Mouse (Mus musculus) 416B (cell line): ENCODE results near the gene Tpsb2.

Source experiments
- DNase-seq: peaks from one replicate; pipeline ENCODE4 v3.0.0; 2011; ENCODE audit warnings: low read depth

Gene Tpsb2

GRCm38 (mm10) chr17:25366005-25366404 is at the start of gene Tpsb2:
TSS of gene Tpsb2 (plus strand) at chr17:25366305.
- no peak for DNase-seq

GRCm38 (mm10) chr17:25318354-25318753 is 47.8 kb upstream of the Tpsb2 start, which contains the start of gene Prss29:
TSS of gene Prss29 (plus strand) at chr17:25318654.
- no peak for DNase-seq

GRCm38 (mm10) chr17:25320819-25321218 is 45.3 kb upstream of the Tpsb2 start:
- no peak for DNase-seq

- DNase-seq: no peak
These were observed 43.2 kb upstream of the Tpsb2 start for GRCm38 (mm10) chr17:25322930-25323329.

GRCm38 (mm10) chr17:25332321-25332720 is 33.8 kb upstream of the Tpsb2 start:
- DNase-seq: peak; percentile 69

GRCm38 (mm10) chr17:25333943-25334342 is 32.2 kb upstream of the Tpsb2 start:
- DNase-seq: peak; percentile 61

GRCm38 (mm10) chr17:25338218-25338617 is 27.9 kb upstream of the Tpsb2 start:
- DNase-seq: no peak

GRCm38 (mm10) chr17:25340003-25340402 is 26.1 kb upstream of the Tpsb2 start:
- DNase-seq: no peak

- DNase-seq: no peak
These were observed 24.6 kb upstream of the Tpsb2 start for GRCm38 (mm10) chr17:25341490-25341889.

- DNase-seq: peak; percentile 13
These were observed 20.6 kb upstream of the Tpsb2 start, which contains the start of gene Tpsab1 for GRCm38 (mm10) chr17:25345462-25345861. TSS of gene Tpsab1 (minus strand) at chr17:25345562.

- no peak for DNase-seq
These were observed 4.8 kb upstream of the Tpsb2 start for GRCm38 (mm10) chr17:25361291-25361690.

- DNase-seq: peak; percentile 31
These were observed 2.4 kb upstream of the Tpsb2 start for GRCm38 (mm10) chr17:25363726-25364125.

GRCm38 (mm10) chr17:25368973-25369372 is 2.9 kb downstream of the Tpsb2 start, which contains the start of gene Tpsg1:
TSS of gene Tpsg1 (plus strand) at chr17:25369273.
- no peak for DNase-seq

- peak; percentile 14 for DNase-seq
These were observed 6.4 kb downstream of the Tpsb2 start for GRCm38 (mm10) chr17:25372491-25372890.

GRCm38 (mm10) chr17:25374011-25374410 is 7.9 kb downstream of the Tpsb2 start:
- DNase-seq: no peak

GRCm38 (mm10) chr17:25394526-25394925 is 28.4 kb downstream of the Tpsb2 start:
- no peak for DNase-seq

- DNase-seq: peak; percentile 64
These were observed 31.9 kb downstream of the Tpsb2 start for GRCm38 (mm10) chr17:25397804-25398519.

- DNase-seq: no peak
These were observed 32.4 kb downstream of the Tpsb2 start for GRCm38 (mm10) chr17:25398520-25398838.

- DNase-seq: peak; percentile 24
These were observed 34.3 kb downstream of the Tpsb2 start for GRCm38 (mm10) chr17:25400443-25400842.

- DNase-seq: no peak
These were observed 35.4 kb downstream of the Tpsb2 start for GRCm38 (mm10) chr17:25401491-25401890.

- DNase-seq: no peak
These were observed 36.1 kb downstream of the Tpsb2 start for GRCm38 (mm10) chr17:25402224-25402623.

GRCm38 (mm10) chr17:25404190-25404589 is 38.1 kb downstream of the Tpsb2 start:
- DNase-seq: no peak

GRCm38 (mm10) chr17:25405224-25405895 is 39.3 kb downstream of the Tpsb2 start:
- DNase-seq: no peak
